Mouse (Mus musculus): ENCODE measurements at regions not wholly inside any gene's neighbourhood (a gene's known extent, or its start where the extent isn't known, plus 50 kb on each side); places are given as distances from the start of the nearest gene placed in this dataset.

DNA sequence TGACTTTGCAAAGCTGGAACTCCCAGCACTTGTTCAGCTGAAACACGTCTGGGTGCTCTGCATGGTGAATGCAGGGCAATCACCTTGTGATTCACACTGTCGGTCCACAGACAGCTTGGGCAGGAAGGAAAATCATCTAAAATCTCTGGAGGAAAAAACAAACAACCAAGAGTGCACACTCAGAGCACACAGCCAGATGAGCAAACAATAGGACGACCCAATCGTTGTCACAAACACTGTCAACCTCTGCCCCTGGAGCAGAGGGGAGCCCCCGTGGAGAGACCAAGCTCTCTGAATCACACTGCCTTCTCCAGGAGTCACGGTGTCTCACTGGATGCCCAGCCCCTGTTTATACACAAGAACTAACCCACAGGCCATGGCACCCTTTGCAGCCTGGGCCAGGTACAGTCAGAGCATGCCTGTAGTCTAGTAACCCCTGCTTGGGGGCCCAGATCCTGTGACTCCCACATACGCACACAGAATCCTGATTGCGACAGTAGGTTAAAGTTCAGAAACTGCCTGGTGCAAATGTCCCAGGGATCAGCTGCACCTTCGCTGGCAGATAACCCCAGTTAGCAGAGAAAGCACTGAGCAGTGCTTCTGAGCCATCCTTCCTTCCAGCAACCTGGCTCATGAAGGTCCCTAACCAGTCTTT, 63.0 kb upstream of the Rreb1 start:
- 53% methylated on average over 9 of the region's 9 CpGs for WGBS
- Histone ChIP-seq H3K4me1 (ENCODE audit: insufficient read depth) (no peaks in the 10 kb centered on the region), H3K27me3 (ENCODE audit: insufficient read depth, low read length) (no peaks in the 10 kb centered on the region), H3K9me3 (ENCODE audit: low read length) (no peaks in the 10 kb centered on the region), H3K4me3 (ENCODE audit: low read depth, low read length) (no peak overlapping the region), H3K36me3 (ENCODE audit: insufficient read depth) (no peaks in the 10 kb centered on the region), H3K4me2 (ENCODE audit: low read depth) (no peak overlapping the region), H3K27ac (ENCODE audit: low read depth, low read length) (no peak overlapping the region), H3K9ac (no peak overlapping the region)
- no peak for DNase-seq
- no peak for ATAC-seq
- TF ChIP-seq CTCF (IDR thresholded peaks at IDR 0.05; ENCODE audit: low read depth), result no peak

DNA sequence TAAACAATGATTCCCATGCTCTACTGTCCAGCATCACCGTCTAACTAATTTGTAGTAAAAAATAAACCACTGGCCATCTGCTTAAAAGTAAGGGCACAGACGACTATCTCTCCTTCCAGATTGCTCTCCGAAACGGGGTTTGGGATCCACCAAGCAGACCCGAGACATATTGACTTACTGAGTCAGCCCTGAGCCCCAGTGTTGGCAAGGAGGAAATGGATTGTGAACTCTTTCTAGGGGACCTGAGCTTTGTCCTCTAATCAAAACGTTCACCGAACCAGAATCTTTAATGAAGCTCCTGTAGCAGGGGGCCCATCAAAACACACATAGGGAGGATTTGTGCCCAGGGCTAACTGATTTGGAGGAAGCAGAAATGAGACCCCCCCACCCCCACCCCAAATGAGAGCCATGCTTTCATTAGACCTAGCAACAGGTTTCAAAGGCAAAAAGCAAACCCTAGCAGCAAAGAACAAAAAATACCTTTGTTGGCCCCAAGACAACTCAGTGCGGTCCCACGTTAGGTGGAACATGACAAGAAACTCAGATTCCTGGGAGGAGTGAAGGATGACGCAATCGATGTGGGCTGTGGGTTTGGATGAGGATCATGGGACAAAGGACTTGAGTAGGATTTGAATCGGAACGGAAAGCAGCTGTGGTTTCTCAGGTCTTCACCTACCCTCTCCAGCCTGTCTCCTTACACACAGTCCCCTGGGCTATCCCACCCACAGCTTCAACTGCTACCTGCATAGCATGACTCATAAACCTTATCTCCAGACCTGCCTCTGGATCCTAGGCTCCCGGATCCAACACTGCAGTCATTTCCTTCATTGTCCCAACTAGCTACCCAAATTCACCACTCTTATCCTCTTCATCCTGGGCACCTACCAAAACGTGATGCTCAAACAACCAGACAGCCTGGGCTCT, 62.2 kb upstream of the Rreb1 start:
- Histone ChIP-seq H3K27ac (ENCODE audit: low read depth, low read length) (no peak overlapping the region), H3K27me3 (ENCODE audit: insufficient read depth, low read length) (no peaks in the 10 kb centered on the region), H3K4me2 (ENCODE audit: low read depth) (no peak overlapping the region), H3K4me3 (ENCODE audit: low read depth, low read length) (no peak overlapping the region), H3K36me3 (ENCODE audit: insufficient read depth) (no peaks in the 10 kb centered on the region), H3K4me1 (ENCODE audit: insufficient read depth) (no peaks in the 10 kb centered on the region), H3K9ac (no peak overlapping the region), H3K9me3 (ENCODE audit: low read length) (no peaks in the 10 kb centered on the region)
- DNase-seq (no peak), ATAC-seq (no peak)
- TF ChIP-seq CTCF (IDR thresholded peaks at IDR 0.05; ENCODE audit: low read depth), result no peak
- 60% methylated on average over 15 of the region's 15 CpGs for WGBS

DNA sequence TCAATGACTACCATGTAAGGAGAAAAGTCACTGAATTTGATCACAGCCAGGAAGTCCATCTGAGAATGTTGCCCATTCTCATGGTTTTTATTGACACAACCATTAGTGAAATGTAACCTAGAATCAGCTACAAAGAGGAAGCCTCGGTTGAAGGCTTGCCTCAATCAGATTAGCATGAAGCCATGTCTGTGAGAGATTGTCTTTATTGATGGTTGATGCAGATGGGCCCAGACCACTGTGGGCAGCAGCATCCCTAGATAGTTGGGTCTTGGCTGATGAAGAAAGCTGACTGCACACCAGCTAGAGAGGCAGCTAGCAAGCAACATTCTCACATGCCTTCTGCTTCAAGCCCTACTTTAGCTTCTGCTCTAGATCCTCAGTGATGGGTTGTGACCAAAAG, 60.4 kb upstream of the Rreb1 start:
- no peak overlapping the region for H3K4me2 ChIP-seq (ENCODE audit: low read depth)
- H3K9me3 ChIP-seq (ENCODE audit: low read length), result no peaks in the 10 kb centered on the region
- 84% methylated on average over 1 of the region's 1 CpGs for WGBS
- H3K27me3 ChIP-seq (ENCODE audit: insufficient read depth, low read length), result no peaks in the 10 kb centered on the region
- no peak overlapping the region for H3K27ac ChIP-seq (ENCODE audit: low read depth, low read length)
- H3K4me1 ChIP-seq (ENCODE audit: insufficient read depth), result no peaks in the 10 kb centered on the region
- no peak overlapping the region for H3K4me3 ChIP-seq (ENCODE audit: low read depth, low read length)
- no peaks in the 10 kb centered on the region for H3K36me3 ChIP-seq (ENCODE audit: insufficient read depth)
- no peak for TF ChIP-seq CTCF (IDR thresholded peaks at IDR 0.05; ENCODE audit: low read depth)
- DNase-seq (no peak), ATAC-seq (no peak)
- H3K9ac ChIP-seq, result no peak overlapping the region

DNA sequence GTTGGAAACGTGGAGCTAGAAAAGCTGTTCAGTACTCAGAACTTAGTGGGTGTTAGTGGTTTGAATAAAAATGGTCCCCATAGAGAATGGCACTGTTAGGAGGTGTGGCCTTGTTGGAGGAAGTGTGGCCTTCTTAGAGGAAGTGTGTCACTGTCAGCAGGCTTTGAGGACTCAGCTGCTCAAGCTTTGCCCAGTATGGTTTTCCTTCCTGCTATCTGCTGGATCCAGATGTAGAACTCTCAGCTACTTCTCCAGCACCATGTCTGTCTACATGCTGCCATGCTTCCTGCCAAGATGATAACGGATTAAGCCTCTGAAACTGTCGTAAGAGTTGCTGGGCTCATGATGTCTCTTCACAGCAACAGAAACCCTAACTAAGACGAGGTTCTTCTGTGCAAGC, 59.8 kb upstream of the Rreb1 start:
- no peaks in the 10 kb centered on the region for H3K9me3 ChIP-seq (ENCODE audit: low read length)
- no peaks in the 10 kb centered on the region for H3K36me3 ChIP-seq (ENCODE audit: insufficient read depth)
- no peak for ATAC-seq
- no peak overlapping the region for H3K4me3 ChIP-seq (ENCODE audit: low read depth, low read length)
- H3K4me1 ChIP-seq (ENCODE audit: insufficient read depth), result no peaks in the 10 kb centered on the region
- no peak overlapping the region for H3K27ac ChIP-seq (ENCODE audit: low read depth, low read length)
- WGBS, result 82% methylated on average over 4 of the region's 4 CpGs
- H3K4me2 ChIP-seq (ENCODE audit: low read depth), result no peak overlapping the region
- no peak for TF ChIP-seq CTCF (IDR thresholded peaks at IDR 0.05; ENCODE audit: low read depth)
- no peak for DNase-seq
- H3K9ac ChIP-seq, result no peak overlapping the region
- no peaks in the 10 kb centered on the region for H3K27me3 ChIP-seq (ENCODE audit: insufficient read depth, low read length)

All from forebrain, postnatal 0 days (tissue).